Mouse (Mus musculus): Measurements from ENCODE around the gene Nat8f2. TPM values are rescaled to one million over a fixed set of nuclear protein-coding genes. Genes with fewer than 3 reads are reported as not detected.

Nat8f2 gene
- 0.04 and 0.12 TPM in 2 replicates for polyA plus RNA-seq (2021; fragmentation: Nextera tagmentation)
- long read RNA-seq, experiment 1, partial matches to known transcripts: 0 of 1 reads
- long read RNA-seq, experiment 1, other reads (novel, unspliced or antisense): 1 of 1 reads
- long read RNA-seq, experiment 2: 0 reads

GRCm38 (mm10) chr6:85869006-85869405, at the start of gene Nat8f2:
Gene Nat8f2, minus strand, starts transcription at chr6:85869158.

GRCm38 (mm10) chr6:85915539-85916513, 46.9 kb upstream of the Nat8f2 start, which contains the start of gene Nat8f1:
Gene Nat8f1, minus strand, starts transcription at chr6:85915687.

GRCm38 (mm10) chr6:85911587-85911986, 42.6 kb upstream of the Nat8f2 start, which contains the start of gene Tprkb:
Gene Tprkb, plus strand, starts transcription at chr6:85911865.

DNA sequence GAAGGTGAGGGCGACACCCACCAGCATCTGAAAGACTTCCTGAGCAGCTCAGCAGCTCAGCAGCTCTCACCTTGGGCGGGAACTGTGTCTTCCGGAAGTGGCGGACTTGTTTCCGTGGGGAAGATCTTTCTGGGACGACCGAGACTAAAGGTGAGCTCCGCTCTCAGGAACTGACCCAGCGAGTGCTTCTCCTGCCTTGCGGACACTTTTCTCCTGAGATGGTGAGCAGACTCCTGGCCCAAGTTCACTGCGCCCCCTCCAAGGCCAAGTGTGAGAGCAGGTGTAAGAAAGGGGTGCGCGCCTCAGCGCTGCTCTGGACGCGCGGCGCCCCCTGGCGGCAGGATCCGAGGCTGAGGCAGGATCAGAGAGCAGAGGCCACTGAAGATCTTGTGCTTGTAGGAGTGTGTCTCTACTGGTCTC, 35.7 kb upstream of the Nat8f2 start, which contains the start of gene Nat8f4:
Gene Nat8f4 (minus strand): TSS at position 243 of the 420 bp plus-strand sequence.

GRCm38 (mm10) chr6:85831796-85832321, 37.1 kb downstream of the Nat8f2 start, which contains the start of gene Nat8:
Gene Nat8, minus strand, starts transcription at chr6:85832082.

DNA sequence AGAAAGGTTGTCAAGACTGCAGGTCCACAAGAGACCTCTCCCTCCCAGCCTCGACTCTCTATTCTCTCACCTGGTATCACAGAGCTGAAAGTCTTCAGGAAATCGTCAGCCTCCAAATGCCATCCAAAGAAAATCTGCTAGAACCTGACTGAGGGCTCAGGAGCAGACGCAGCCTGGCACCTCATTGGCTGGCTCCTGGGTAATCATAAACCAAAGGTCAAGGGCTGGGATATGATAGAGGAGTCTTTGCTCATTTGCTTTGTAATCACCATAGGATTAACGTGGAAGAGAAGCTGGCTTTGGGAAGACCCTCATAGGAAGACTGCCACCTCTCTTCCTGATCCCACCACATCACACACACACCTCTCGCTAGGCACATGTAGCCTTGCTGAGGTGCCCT, 48.1 kb downstream of the Nat8f2 start, which contains the start of the genes Nat8f6 and Nat8f5:
Gene Nat8f6 (minus strand): TSS at position 118 of the 400 bp plus-strand sequence.
Gene Nat8f5 (minus strand): TSS at position 136 of the 400 bp plus-strand sequence.

Other genes starting within 250 kb of the Nat8f2 start
- 0.88 TPM in 2 replicates for gene Nat8f7, start 156.0 kb downstream of the Nat8f2 start, polyA plus RNA-seq (2021; fragmentation: Nextera tagmentation)
- gene Nat8f3, start 103.4 kb downstream of the Nat8f2 start, polyA plus RNA-seq (2021; fragmentation: Nextera tagmentation): 3.7 and 8.5 TPM in 2 replicates
- 0.23 and 0.51 TPM in 2 replicates for gene Nat8f6, start 48.2 kb downstream of the Nat8f2 start, polyA plus RNA-seq (2021; fragmentation: Nextera tagmentation)
- 4.1 and 4.2 TPM in 2 replicates for gene Nat8f5, start 48.2 kb downstream of the Nat8f2 start, polyA plus RNA-seq (2021; fragmentation: Nextera tagmentation)
- 2.3 and 2.7 TPM in 2 replicates for gene Nat8, start 37.1 kb downstream of the Nat8f2 start, polyA plus RNA-seq (2021; fragmentation: Nextera tagmentation)
- 7.3 and 9.2 TPM in 2 replicates for gene Nat8f4, start 35.7 kb upstream of the Nat8f2 start, polyA plus RNA-seq (2021; fragmentation: Nextera tagmentation)
- gene Tprkb, start 42.7 kb upstream of the Nat8f2 start, polyA plus RNA-seq (2021; fragmentation: Nextera tagmentation): 90.7 and 91.6 TPM in 2 replicates
- 40.6 and 46.9 TPM in 2 replicates for gene Nat8f1, start 46.5 kb upstream of the Nat8f2 start, polyA plus RNA-seq (2021; fragmentation: Nextera tagmentation)
- gene Dusp11, start 92.5 kb upstream of the Nat8f2 start, polyA plus RNA-seq (2021; fragmentation: Nextera tagmentation): 10.1 and 12.5 TPM in 2 replicates
- not detected in 2 replicates for gene Figla, start 147.0 kb upstream of the Nat8f2 start, polyA plus RNA-seq (2021; fragmentation: Nextera tagmentation)
- 74.7 and 75.3 TPM in 2 replicates for gene Add2, start 159.5 kb upstream of the Nat8f2 start, polyA plus RNA-seq (2021; fragmentation: Nextera tagmentation)